In genomic region chr2:59523526-59523925, GRCm38 (mm10) we compare ENCODE assay signal across 21 mouse cellular contexts. TPM values are rescaled to one million over a fixed set of nuclear protein-coding genes. Genes with fewer than 3 reads are reported as not detected.
"Had no signal": no experiment of that assay in that cellular context is flagged by ENCODE, and none has a peak within 500 bp of the region (broad histone marks: within the 10 kb centered on the region; RNA-seq: fewer than 3 reads in every experiment).

No protein-coding gene starts in this region.

- H3K9ac ChIP-seq: limb, embryonic 15.5 days; liver, embryonic 14.5 days; liver, postnatal 0 days; lung, embryonic 15.5 days; midbrain, embryonic 13.5 days; neural tube, embryonic 13.5 days had no signal

- H3K36me3 ChIP-seq: limb, embryonic 15.5 days; lung, embryonic 15.5 days; midbrain, embryonic 10.5 days; midbrain, embryonic 13.5 days; neural tube, embryonic 13.5 days had no signal

- H3K4me3 ChIP-seq: layer of hippocampus, adult 2 months; limb, embryonic 15.5 days; lung, embryonic 15.5 days; megakaryocyte, embryonic 14.5 days; midbrain, embryonic 10.5 days; midbrain, embryonic 13.5 days; myocyte; neural tube, embryonic 13.5 days had no signal

- H3K9me3 ChIP-seq: limb, embryonic 15.5 days; lung, embryonic 15.5 days; megakaryocyte, embryonic 14.5 days; midbrain, embryonic 10.5 days; midbrain, embryonic 13.5 days; neural tube, embryonic 13.5 days had no signal

- DNase-seq: kidney, postnatal 25 days; layer of hippocampus, adult 9-11 months; liver, postnatal 0 days; lung, postnatal 10 days; lung, postnatal 36 days; retina, postnatal 1 day; right cerebral cortex, postnatal 25 days; thymus, postnatal 25 days had no signal

- H3K4me1 ChIP-seq: neural tube, embryonic 13.5 days had no signal

- H3K4me2 ChIP-seq: limb, embryonic 15.5 days; liver, embryonic 11.5 days; lung, embryonic 15.5 days; midbrain, embryonic 13.5 days; neural tube, embryonic 13.5 days had no signal

- H3K27ac ChIP-seq: kidney, postnatal 0 days; layer of hippocampus, adult 2 months; limb, embryonic 15.5 days; liver, embryonic 14.5 days; midbrain, embryonic 13.5 days; neural tube, embryonic 13.5 days had no signal

- H3K27me3 ChIP-seq: limb, embryonic 15.5 days; lung, embryonic 15.5 days; midbrain, embryonic 13.5 days; neural tube, embryonic 13.5 days had no signal

- ATAC-seq: liver, postnatal 0 days had no signal

RNA-seq across cellular contexts. Expression of gene Dapl1, which starts 39.1 kb away (rescaled TPM):
- total RNA-seq: layer of hippocampus, adult 2 months; layer of hippocampus, postnatal 25 days; monocyte, adult 5-6 weeks had no signal
- polyA plus RNA-seq: liver, embryonic 14.5 days; liver, postnatal 0 days; myocyte; neural tube, embryonic 13.5 days had no signal
